Mouse (Mus musculus) limb, embryonic 12.5 days (tissue): ENCODE data around the gene Nceh1. TPM values are rescaled to one million over a fixed set of nuclear protein-coding genes. Genes with fewer than 3 reads are reported as not detected.

Experiments used
- ATAC-seq: fragments of 200-750 bp; cut with Nextera tagmentation; 2 replicates; pipeline ENCODE4 v1.8.0; 2017; ENCODE audit warnings: low read depth, moderate TSS enrichment; ENCODE audit not compliant: insufficient number of reproducible peaks, insufficient read depth, low FRiP score, low TSS enrichment
- H3K27ac ChIP-seq: fragments of 300-500 bp; sonication (generic); 2 replicates; pipeline ENCODE4 v1.5.1; 2016; ENCODE audit warnings: mild to moderate bottlenecking, moderate library complexity
- H3K27me3 ChIP-seq: fragments of 300-500 bp; sonication (generic); 2 replicates; pipeline ENCODE4 v1.6.1; 2016; ENCODE audit warnings: mild to moderate bottlenecking, moderate library complexity
- H3K36me3 ChIP-seq: fragments of 300-500 bp; sonication (generic); 2 replicates; pipeline ENCODE4 v1.6.1; 2016; ENCODE audit warnings: mild to moderate bottlenecking, moderate library complexity
- H3K4me1 ChIP-seq: fragments of 300-500 bp; sonication (generic); replicated peaks from 2 replicates; pipeline ENCODE4 v1.6.1; 2016
- H3K4me2 ChIP-seq: fragments of 300-500 bp; sonication (generic); 2 replicates; pipeline ENCODE4 v1.6.1; 2016; ENCODE audit warnings: mild to moderate bottlenecking, moderate library complexity
- H3K4me3 ChIP-seq: fragments of 300-500 bp; sonication (generic); replicated peaks from 2 replicates; pipeline ENCODE4 v1.5.1; 2016; ENCODE audit warnings: mild to moderate bottlenecking
- H3K9ac ChIP-seq: fragments of 300-500 bp; sonication (generic); replicated peaks from 2 replicates; pipeline ENCODE4 v1.6.1; 2016; ENCODE audit warnings: mild to moderate bottlenecking, moderate library complexity
- H3K9me3 ChIP-seq: fragments of 300-500 bp; sonication (generic); 2 replicates; pipeline ENCODE4 v1.6.1; 2016; ENCODE audit warnings: mild to moderate bottlenecking, moderate library complexity
- WGBS: fragments of 180-500 bp; shearing (Covaris S2); methylation state at CpG from one replicate; pipeline ENCODE4 v1.1.7; 2016; 5-methylcytosine and 5-hydroxymethylcytosine counted together
- polyA plus RNA-seq: library from polyadenylated mRNA; unstranded; fragments of >200 nt; fragmentation: Nextera tagmentation; extraction: Ambion mirVana; gene quantifications from 2 replicates; pipeline ENCODE4 v1.2.1, GENCODE M21; 2016

Gene Nceh1
- polyA plus RNA-seq, 1 experiment from 2014 or later, result 3.0 TPM

DNA sequence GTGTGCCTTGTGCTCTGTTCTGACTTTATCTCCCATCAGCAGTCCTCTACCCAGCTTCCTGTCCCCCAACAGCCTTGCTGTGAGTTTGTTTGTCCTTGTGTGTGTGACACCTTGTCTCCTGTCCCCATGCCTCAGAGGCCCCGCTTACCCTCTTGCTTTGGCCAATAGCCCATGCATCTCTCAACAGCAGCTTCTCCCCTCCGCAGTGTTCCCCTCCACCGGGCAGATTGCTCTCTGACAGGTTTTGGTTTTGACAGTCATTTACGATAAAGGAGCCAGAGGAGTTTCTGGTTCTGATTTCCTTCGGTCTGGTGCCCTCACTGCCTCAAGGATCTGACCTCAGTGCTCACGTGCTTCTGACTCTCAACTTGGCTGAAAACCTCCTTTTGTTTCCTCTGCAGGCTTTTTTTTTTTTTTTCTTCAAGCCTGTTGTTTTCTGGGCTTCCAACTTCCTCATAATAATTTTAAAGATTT is 11.1 kb downstream of the Nceh1 start:
- no peak overlapping the region for H3K9ac ChIP-seq
- ATAC-seq, result no peak
- no peaks in the 10 kb centered on the region for H3K4me1 ChIP-seq
- no peaks in the 10 kb centered on the region for H3K27me3 ChIP-seq
- H3K27ac ChIP-seq, result 0 out of 2 replicates have a peak overlapping the region, but pooled peaks have one; percentile 14
- 38% methylated on average over 6 of the region's 6 CpGs for WGBS
- no peaks in the 10 kb centered on the region for H3K36me3 ChIP-seq
- H3K4me2 ChIP-seq, result no peak overlapping the region
- H3K9me3 ChIP-seq, result no peaks in the 10 kb centered on the region
- no peak overlapping the region for H3K4me3 ChIP-seq

DNA sequence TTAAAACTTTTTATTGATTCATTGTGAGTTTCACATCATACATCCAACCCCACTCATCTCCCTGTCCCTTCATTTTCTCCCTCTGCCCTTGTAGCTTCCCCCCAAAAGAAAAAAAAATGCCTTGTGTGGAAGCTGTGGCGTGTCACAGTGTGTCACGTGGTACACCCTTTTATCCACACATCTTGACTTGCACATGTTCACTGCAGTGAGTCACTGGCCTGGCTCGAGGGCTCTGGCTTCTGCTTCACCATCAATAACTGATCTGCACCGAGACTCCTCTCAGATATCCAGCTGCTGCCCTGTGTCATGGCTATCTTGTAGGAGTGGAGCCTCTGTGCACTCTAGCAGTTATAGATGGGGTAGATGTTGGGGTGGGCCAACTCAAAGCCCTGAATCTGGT is 12.4 kb downstream of the Nceh1 start:
- Histone ChIP-seq H3K4me3 (no peak overlapping the region), H3K9ac (no peak overlapping the region), H3K4me1 (no peaks in the 10 kb centered on the region), H3K9me3 (no peaks in the 10 kb centered on the region), H3K27me3 (no peaks in the 10 kb centered on the region), H3K36me3 (no peaks in the 10 kb centered on the region), H3K4me2 (no peak overlapping the region), H3K27ac (no peak overlapping the region)
- 88% methylated on average over 4 of the region's 4 CpGs for WGBS
- no peak for ATAC-seq

DNA sequence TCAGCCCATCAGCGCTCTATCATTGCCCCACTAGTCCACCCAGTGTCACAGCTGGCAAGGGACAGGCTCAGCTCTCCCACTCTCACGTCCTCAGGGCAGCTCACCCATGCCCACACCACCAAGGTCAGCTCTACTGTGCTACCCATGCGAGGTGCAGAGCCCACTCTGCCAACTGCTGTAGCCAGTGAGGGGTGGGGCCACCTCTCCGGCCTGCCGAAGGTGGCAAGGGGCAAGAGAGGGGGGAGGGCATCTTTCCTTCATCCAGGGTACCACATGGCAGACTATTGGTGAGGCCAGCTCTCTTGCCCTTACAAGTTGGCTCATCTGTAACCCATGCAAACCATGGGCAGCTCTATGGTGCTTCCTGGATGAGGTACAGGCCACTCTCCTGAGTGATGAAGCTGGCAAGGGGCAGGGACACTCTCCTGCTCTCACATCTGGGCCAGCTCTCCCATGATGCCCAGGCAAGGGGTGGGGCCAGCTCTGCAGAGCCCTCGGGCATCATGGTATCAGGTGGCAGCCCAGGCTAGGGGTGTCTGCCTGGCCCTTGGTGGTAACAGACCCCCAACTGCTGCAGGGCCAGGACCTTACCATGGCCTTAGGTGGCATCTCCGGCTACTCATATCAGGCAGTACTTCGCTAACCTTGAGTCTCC is 12.9 kb downstream of the Nceh1 start:
- H3K27me3 ChIP-seq, result no peaks in the 10 kb centered on the region
- no peak overlapping the region for H3K4me3 ChIP-seq
- WGBS, result 85% methylated on average over 8 of the region's 8 CpGs
- no peak overlapping the region for H3K27ac ChIP-seq
- no peak overlapping the region for H3K4me2 ChIP-seq
- no peaks in the 10 kb centered on the region for H3K36me3 ChIP-seq
- peak; percentile 29; the same call in 1 of the 2 replicates for ATAC-seq
- H3K9ac ChIP-seq, result no peak overlapping the region
- no peaks in the 10 kb centered on the region for H3K4me1 ChIP-seq
- no peaks in the 10 kb centered on the region for H3K9me3 ChIP-seq

DNA sequence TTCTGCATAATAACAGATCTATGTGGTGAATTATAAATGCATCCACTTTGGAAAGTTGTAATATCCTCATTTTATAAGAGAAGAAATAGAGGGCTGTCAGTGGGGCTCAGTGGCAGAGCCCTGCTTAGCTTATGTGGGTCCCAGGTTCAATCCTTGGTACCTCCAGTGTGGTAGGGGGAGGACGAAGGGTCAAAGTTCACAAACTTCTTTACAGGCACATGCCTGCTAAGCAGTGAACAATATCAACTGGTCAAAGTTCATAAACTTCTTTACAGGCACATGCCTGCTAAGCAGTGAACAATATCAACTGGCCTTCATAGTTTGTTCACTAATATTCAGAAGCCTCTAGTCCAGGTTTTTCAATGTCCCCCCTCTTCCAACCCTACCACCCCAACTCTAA is 13.8 kb downstream of the Nceh1 start:
- H3K9ac ChIP-seq, result no peak overlapping the region
- WGBS, result 93% methylated on average over 1 of the region's 1 CpGs

DNA sequence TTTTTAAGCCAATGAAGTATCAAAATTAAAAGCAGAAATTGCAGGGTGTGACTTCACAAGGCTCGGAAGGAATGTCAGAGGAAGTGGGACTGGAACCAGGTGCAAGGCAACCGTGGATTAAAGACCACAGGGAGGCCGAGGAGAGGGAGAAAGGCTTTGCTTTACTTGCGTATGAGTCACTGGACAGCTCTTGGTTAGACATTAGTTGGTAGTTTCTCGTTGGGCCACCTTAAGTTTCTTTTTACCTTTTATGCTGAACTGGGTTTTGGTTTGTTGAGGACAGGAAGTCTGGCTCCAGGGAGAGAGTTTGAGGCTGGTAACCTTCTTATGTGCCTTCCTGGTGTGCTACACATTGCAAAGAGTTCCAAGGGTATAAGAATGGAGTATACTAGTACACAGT is 15.1 kb downstream of the Nceh1 start:
- H3K4me1 ChIP-seq, result no peaks in the 10 kb centered on the region
- 51% methylated on average over 5 of the region's 5 CpGs for WGBS
- no peak overlapping the region for H3K27ac ChIP-seq
- H3K36me3 ChIP-seq, result no peaks in the 10 kb centered on the region
- no peak for ATAC-seq
- no peak overlapping the region for H3K9ac ChIP-seq
- no peak overlapping the region for H3K4me2 ChIP-seq
- H3K27me3 ChIP-seq, result no peaks in the 10 kb centered on the region
- no peaks in the 10 kb centered on the region for H3K9me3 ChIP-seq
- no peak overlapping the region for H3K4me3 ChIP-seq

More for the DNA sequence above, 13.8 kb downstream of the Nceh1 start:
- Histone ChIP-seq H3K9me3 (no peaks in the 10 kb centered on the region), H3K36me3 (no peaks in the 10 kb centered on the region), H3K4me1 (no peaks in the 10 kb centered on the region), H3K27ac (no peak overlapping the region), H3K4me2 (no peak overlapping the region), H3K4me3 (no peak overlapping the region), H3K27me3 (no peaks in the 10 kb centered on the region)
- ATAC-seq, result no peak

DNA sequence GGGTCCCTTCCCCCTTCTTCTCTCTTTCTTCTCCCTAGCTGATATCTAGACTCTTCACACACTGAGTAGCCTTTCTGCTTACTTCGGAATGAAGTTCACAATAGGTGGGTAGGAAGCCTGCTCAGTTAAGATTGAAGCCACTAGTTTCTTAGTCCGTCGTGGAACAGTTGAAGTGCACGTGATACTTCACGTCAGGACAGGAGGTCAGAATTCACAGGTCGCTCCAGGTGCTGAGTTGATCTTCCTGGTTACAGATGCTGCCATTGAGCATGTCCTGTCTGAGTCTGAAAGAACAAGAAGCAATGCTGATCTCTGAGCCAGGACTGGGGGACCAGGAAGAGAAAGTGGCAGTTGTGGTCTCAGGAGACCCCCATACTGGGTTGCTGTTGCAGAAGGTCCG is 16.4 kb downstream of the Nceh1 start:
- Histone ChIP-seq H3K9ac (no peak overlapping the region), H3K4me1 (no peaks in the 10 kb centered on the region), H3K4me2 (no peak overlapping the region), H3K36me3 (no peaks in the 10 kb centered on the region), H3K9me3 (no peaks in the 10 kb centered on the region), H3K27ac (no peak overlapping the region), H3K4me3 (no peak overlapping the region), H3K27me3 (no peaks in the 10 kb centered on the region)
- no peak for ATAC-seq
- 88% methylated on average over 7 of the region's 7 CpGs for WGBS

DNA sequence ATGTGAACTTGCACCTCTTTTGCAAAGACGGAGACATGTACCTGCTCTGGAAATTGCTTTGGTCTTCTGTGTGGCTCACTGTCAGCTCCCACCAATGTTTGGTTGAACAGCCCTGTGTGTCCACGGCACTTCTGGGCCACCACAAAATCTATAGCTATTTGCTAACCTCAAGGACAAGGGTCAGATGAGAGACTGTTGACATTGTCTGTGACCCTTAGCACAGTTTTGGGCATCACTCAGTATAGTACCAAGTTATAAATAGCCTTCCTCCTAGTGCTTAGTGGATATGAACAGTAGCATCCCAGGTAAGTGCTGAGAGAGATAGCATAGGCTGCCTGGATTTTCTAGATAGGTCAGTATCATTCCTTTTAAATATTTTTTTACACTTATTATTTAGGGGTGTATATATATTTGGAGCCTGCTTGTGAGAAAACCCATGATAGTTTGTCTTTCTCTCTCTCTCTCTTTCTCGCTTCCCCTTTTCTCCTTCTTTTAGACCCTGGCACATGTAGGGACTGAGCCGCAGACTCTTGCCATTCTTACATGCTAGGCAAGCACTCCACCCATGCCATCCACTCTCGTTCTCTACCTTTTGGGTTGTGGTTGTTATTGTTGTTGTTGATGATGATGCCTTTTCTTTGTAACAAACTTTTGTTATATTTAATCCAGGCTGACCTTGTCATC is 19.1 kb downstream of the Nceh1 start:
- no peaks in the 10 kb centered on the region for H3K27me3 ChIP-seq
- H3K9me3 ChIP-seq, result no peaks in the 10 kb centered on the region
- ATAC-seq, result no peak
- 87% methylated on average over 5 of the region's 5 CpGs for WGBS
- H3K36me3 ChIP-seq, result no peaks in the 10 kb centered on the region
- no peak overlapping the region for H3K9ac ChIP-seq
- H3K4me3 ChIP-seq, result no peak overlapping the region
- H3K27ac ChIP-seq, result no peak overlapping the region
- H3K4me1 ChIP-seq, result peaks cover 9% of the 10 kb centered on the region
- H3K4me2 ChIP-seq, result no peak overlapping the region

DNA sequence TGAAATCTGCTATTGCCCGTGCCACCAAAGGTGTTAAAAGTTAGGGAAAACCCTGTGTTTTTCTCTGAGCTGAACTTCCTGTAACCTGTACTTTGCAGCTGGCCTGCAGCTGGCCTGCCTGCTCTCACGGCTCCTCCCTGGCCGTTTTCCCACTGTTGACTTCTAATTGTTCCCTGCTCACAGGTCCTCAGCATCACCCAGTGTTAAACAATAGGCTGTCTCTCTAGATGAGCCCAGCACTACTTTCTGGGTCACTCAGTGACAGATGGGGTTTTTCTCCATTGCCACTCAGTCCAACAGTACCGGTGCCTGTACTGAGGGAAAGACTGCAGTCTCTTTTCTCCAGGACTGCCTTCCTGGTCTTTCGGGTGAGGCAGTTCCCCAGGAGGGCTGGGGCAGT is 22.3 kb downstream of the Nceh1 start:
- Histone ChIP-seq H3K9ac (no peak overlapping the region), H3K27ac (no peak overlapping the region), H3K36me3 (no peaks in the 10 kb centered on the region), H3K4me1 (peaks cover 9% of the 10 kb centered on the region), H3K9me3 (0 out of 2 replicates have a peak, but pooled peaks cover 5% of the 10 kb centered on the region), H3K4me2 (no peak overlapping the region), H3K27me3 (no peaks in the 10 kb centered on the region), H3K4me3 (no peak overlapping the region)
- WGBS, result 29% methylated on average over 5 of the region's 5 CpGs
- peak; percentile 31; the same call in 1 of the 2 replicates for ATAC-seq

DNA sequence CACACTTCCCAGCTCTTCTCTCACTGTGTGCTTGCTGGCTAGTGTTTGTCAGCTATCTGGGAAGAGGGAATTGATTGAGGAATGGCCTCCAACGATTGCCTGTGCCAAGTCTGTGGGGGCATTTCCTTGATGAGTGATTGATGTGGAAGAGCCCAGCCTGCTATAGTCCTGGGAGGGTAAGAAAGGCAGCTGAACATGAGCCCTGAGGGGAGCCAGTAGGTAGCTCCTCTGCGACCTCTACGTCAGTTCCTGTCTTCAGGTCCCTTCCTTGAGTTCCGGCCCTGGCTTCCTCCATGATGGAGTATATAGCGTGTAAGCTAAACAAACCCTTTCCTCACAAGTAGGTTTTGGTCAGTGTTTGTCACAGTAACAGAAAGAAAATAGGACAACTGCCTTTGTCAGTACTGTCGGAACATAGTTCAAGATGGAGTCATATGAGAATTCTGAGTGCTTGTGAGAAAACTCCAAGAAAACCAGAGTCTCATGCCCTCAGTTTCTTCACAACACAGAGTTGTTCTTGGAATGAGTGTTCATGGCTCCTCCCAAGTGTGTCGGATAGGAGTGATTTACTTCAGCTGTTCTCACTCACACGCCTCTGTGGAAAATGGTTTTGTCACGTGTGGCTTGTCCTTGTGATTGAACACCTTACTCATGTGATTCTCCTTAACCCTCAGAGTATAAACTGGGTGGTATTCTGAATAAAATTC is 22.9 kb downstream of the Nceh1 start:
- Histone ChIP-seq H3K27ac (no peak overlapping the region), H3K9me3 (0 out of 2 replicates have a peak, but pooled peaks cover 5% of the 10 kb centered on the region), H3K9ac (no peak overlapping the region), H3K36me3 (no peaks in the 10 kb centered on the region), H3K4me1 (peaks cover 9% of the 10 kb centered on the region), H3K27me3 (no peaks in the 10 kb centered on the region), H3K4me2 (no peak overlapping the region), H3K4me3 (no peak overlapping the region)
- WGBS, result 73% methylated on average over 9 of the region's 9 CpGs
- ATAC-seq, result no peak

DNA sequence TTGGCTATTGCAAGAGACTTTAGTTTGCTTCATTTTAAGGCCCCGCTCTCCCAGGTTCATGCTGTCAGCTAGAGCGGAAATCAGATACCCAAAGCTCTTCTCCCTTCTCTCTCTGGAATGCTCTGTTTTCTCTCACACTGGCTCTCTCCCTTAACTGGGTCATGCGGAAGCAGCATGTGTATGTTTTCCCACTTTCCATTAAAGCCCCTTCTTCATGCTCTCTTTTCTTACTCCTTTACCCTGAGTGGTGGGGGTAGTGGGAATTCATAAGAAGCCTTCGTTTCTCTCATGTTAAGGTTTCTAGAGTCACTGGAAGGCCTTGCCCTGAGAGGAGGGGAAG is 23.4 kb downstream of the Nceh1 start:
- H3K4me3 ChIP-seq, result no peak overlapping the region
- H3K9ac ChIP-seq, result no peak overlapping the region
- H3K9me3 ChIP-seq, result 0 out of 2 replicates have a peak, but pooled peaks cover 5% of the 10 kb centered on the region
- H3K27me3 ChIP-seq, result no peaks in the 10 kb centered on the region
- H3K4me2 ChIP-seq, result no peak overlapping the region
- no peak for ATAC-seq
- no peaks in the 10 kb centered on the region for H3K36me3 ChIP-seq
- WGBS, result 80% methylated on average over 4 of the region's 4 CpGs
- H3K4me1 ChIP-seq, result peaks cover 9% of the 10 kb centered on the region
- no peak overlapping the region for H3K27ac ChIP-seq

DNA sequence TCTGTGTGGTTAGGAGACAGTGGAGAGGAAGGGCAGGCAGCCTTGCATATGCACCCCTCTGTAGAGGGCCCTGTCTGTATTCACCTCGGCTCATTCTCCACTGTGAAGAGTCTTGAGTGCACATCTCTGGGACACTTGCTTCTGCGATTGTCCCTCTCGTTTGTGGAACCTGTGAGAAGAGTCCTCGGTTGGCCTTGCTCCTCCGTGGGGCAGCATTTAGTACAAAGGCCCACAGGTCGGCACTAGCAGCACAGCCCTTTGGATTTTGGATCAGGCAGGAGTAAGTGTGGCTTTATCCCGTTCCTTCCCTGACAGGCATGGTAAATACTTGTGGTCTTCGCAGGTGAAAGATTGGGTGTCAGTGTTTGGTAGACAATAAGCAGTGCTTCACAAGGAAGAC is 23.8 kb downstream of the Nceh1 start:
- no peaks in the 10 kb centered on the region for H3K36me3 ChIP-seq

More for the DNA sequence above, 23.8 kb downstream of the Nceh1 start:
- Histone ChIP-seq H3K9me3 (0 out of 2 replicates have a peak, but pooled peaks cover 5% of the 10 kb centered on the region), H3K4me1 (peaks cover 9% of the 10 kb centered on the region), H3K9ac (no peak overlapping the region), H3K27ac (no peak overlapping the region), H3K27me3 (no peaks in the 10 kb centered on the region), H3K4me3 (no peak overlapping the region), H3K4me2 (no peak overlapping the region)
- ATAC-seq, result no peak
- WGBS, result 84% methylated on average over 8 of the region's 8 CpGs
